Mouse (Mus musculus): Measurements from ENCODE around the gene Gtf3c5.

- TF ChIP-seq GATA1 (IDR thresholded peaks at IDR 0.05; ENCODE audit: borderline replicate concordance, low read length) (no peak), FLI1 (IDR thresholded peaks at IDR 0.05; ENCODE audit: low read length) (no peak)
These were observed 47.9 kb downstream of the Gtf3c5 start for GRCm38 (mm10) chr2:28535650-28536049.

All from megakaryocyte, embryonic 14.5 days (primary cell).